Comparison of ENCODE assay signal across 8 mouse cellular contexts in the genomic region with DNA sequence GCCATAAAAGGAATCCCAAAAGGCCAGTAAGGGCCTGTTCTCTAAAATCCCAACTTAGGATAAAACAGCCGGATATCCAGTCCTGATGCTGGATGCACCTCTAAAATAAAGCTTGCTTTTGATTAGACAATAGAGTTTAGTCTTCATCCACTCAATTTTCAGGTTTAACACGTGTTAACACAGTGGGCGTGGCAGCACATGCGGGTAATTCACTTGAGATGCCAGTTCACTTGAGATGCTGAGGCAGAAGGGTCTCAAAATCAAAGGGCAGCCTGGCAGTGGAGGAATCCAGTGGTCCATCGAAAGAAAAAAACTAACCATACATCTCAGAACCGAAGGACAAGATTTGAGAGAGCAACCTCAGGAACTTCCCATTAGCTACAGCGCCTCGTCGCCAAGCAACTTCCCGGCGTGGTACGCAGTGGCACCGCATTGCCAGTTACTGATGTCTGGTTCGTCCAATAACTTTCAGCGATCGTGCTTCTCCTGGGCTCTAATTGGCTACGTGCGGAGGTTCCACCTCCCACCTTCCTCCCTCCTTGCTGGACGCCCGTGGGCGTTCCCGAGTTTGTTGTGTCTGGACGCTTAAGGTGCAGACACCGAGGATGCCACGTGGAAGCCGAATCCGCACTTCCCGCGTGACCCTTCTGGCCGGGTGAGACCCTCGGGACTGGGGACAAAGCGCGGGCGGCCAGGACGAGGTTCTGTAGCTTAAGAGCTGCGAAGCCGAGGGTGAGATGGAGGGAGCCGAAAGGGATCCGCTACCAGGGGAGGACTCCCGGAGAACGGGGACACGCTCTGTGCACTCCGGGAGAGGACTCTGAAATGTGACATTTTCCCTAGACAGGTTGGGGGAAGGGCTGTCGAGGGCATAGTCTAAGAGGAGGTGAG. TPM values are rescaled to one million over a fixed set of nuclear protein-coding genes. Genes with fewer than 3 reads are reported as not detected.
A peak's percentile ranks its signal among the peaks of the same experiment; 100 is the strongest.
DNase-seq lines count a peak whose midpoint lies in the region; ATAC-seq and TF ChIP-seq lines count a peak whose summit lies in the region.

Gene Zbed5 (plus strand): TSS at position 526 of the 891 bp plus-strand sequence.

- H3K4me1 ChIP-seq in ES-E14 (ENCODE audit: control insufficient read depth in 2 of 2, insufficient read depth in 2 of 2, low read length in 2 of 2, poor library complexity in 1 of 2) = peaks cover 2 to 5% of the 10 kb centered on the region in 2 experiments; a peak in 1 of 4 replicates
- peaks cover 15% of the 10 kb centered on the region for H3K4me1 ChIP-seq in forebrain, embryonic 15.5 days
- H3K4me1 ChIP-seq in lung, adult 2 months (ENCODE audit: control insufficient read depth, insufficient read depth, low read length) = no peaks in the 10 kb centered on the region

- intact Hi-C loops in heart, postnatal 25 days (cut with DNase I) = no loop called here

- H3K27ac ChIP-seq in ES-E14 (ENCODE audit: insufficient read depth, low read depth, low read length, poor library complexity, severe bottlenecking) = no peak within 1 kb of the TSS
- 0 out of 2 replicates have a peak within 1 kb of the TSS, but pooled peaks have one; percentile 23 for H3K27ac ChIP-seq in forebrain, embryonic 15.5 days (replicated peaks)

- WGBS in forebrain, embryonic 15.5 days = 2% methylated on average over 44 of the region's 44 CpGs
- 2% methylated on average over 44 of the region's 44 CpGs for WGBS in lung, adult 2 months

- H3K9me3 ChIP-seq in ES-E14 (ENCODE audit: control insufficient read depth, insufficient read depth, low read depth, low read length) = no peaks in the 10 kb centered on the region
- H3K9me3 ChIP-seq in forebrain, embryonic 15.5 days = no peaks in the 10 kb centered on the region; the same call in 1 of the 2 replicates

- 0 out of 2 replicates have a peak, but pooled peaks cover 3% of the 10 kb centered on the region for H3K27me3 ChIP-seq in forebrain, embryonic 15.5 days

- peaks cover 2% of the 10 kb centered on the region; the same call in 1 of the 2 replicates for H3K36me3 ChIP-seq in ES-E14 (ENCODE audit: control insufficient read depth, insufficient read depth, low read length, poor library complexity, severe bottlenecking)
- H3K36me3 ChIP-seq in forebrain, embryonic 15.5 days = no peaks in the 10 kb centered on the region

- peak; percentile 96 for DNase-seq in ES-E14 (ENCODE audit: low read depth, low spot score)
- DNase-seq in cerebellum, adult 11-12 months = peak; percentile 83
- DNase-seq in heart, postnatal 25 days (ENCODE audit: low spot score) = peak; percentile 82
- peak; percentile 84 to 94 for DNase-seq in layer of hippocampus, adult 18-20 months (ENCODE audit: low spot score in 2 of 2)
- DNase-seq in lung, adult 2 months = peak; percentile 84
- peak; percentile 66 to 76 for DNase-seq in thymus, adult 18-20 months

- in situ Hi-C loops in ES-E14 (cut with MboI; ENCODE audit: low sequenced_read_pairs in 2 of 2, unreplicated experiment in 2 of 2) = no loop called here

- peak; percentile 100 for ATAC-seq in forebrain, embryonic 15.5 days (replicated peaks)
- ATAC-seq in neutrophil, adult 5-6 weeks (ENCODE audit: extremely low read depth, insufficient number of reproducible peaks, low FRiP score, poor library complexity, severe bottlenecking) = peak; percentile 100

- H3K4me2 ChIP-seq in forebrain, embryonic 15.5 days (replicated peaks) = peak within 1 kb of the TSS; percentile 83

- peak within 1 kb of the TSS; percentile 78 to 80 for H3K4me3 ChIP-seq in ES-E14 (ENCODE audit: insufficient read depth in 1 of 2, low read depth in 1 of 2, low read length in 2 of 2, poor library complexity in 1 of 2, severe bottlenecking in 1 of 2)
- H3K4me3 ChIP-seq in forebrain, embryonic 15.5 days = peak within 1 kb of the TSS; percentile 90
- peak within 1 kb of the TSS; percentile 75 for H3K4me3 ChIP-seq in lung, adult 2 months (replicated peaks; ENCODE audit: extremely low read depth, low read depth, low read length)

- H3K9ac ChIP-seq in ES-E14 (ENCODE audit: insufficient read depth, low read depth, low read length, poor library complexity, severe bottlenecking) = peak within 1 kb of the TSS; percentile 74
- peak within 1 kb of the TSS; percentile 75 for H3K9ac ChIP-seq in forebrain, embryonic 15.5 days (replicated peaks)

- TF ChIP-seq CTCF in lung, adult 2 months (IDR thresholded peaks at IDR 0.05; ENCODE audit: insufficient read depth, low read length) = no peak

- no peak for TF ChIP-seq POLR2A in lung, adult 2 months (IDR thresholded peaks at IDR 0.05; ENCODE audit: borderline replicate concordance, extremely low read depth, low read depth, low read length)

TF ChIP-seq in ES-E14, 5 proteins besides CTCF, POLR2A, EP300 and RAD21:
- no peak for TF ChIP-seq MAFK (IDR thresholded peaks at IDR 0.05; ENCODE audit: insufficient read depth, low read depth, low read length)
- TF ChIP-seq ZNF384 (IDR thresholded peaks at IDR 0.05; ENCODE audit: low read depth, low read length) = no peak
- TF ChIP-seq ZC3H11A (IDR thresholded peaks at IDR 0.05; ENCODE audit: borderline replicate concordance, low read depth, low read length) = no peak
- TF ChIP-seq CHD2 (IDR thresholded peaks at IDR 0.05; ENCODE audit: low read depth, low read length) = peak; percentile 89
- TF ChIP-seq HCFC1 (IDR thresholded peaks at IDR 0.05; ENCODE audit: borderline replicate concordance, insufficient read depth, low read length) = peak; percentile 18; the same call in 1 of the 2 replicates

RNA-seq across cellular contexts. Expression of gene Zbed5, which starts in this region (rescaled TPM):
- 15.7 and 16.6 TPM in 2 replicates for total RNA-seq in ES-E14 (2012; rRNA removed)
- 16.3 and 17.2 TPM in 2 replicates for polyA plus RNA-seq in forebrain, embryonic 15.5 days (2015; fragmentation: Nextera tagmentation; extraction: Ambion mirVana)
- total RNA-seq in heart, postnatal 25 days (2021) = under 1 TPM; 0.21 to 0.31 TPM
- total RNA-seq in layer of hippocampus, adult 18-20 months (2021) = 1 to 10 TPM; 5.6 to 6.3 TPM
- polyA plus RNA-seq in lung, adult 2 months (2012; rRNA removed) = 0.95 and 1.3 TPM in 2 replicates
- 1.4 and 1.7 TPM in 2 replicates for total RNA-seq in neutrophil, adult 5-6 weeks (2017)

Comparison
In these comparisons a context has a peak if more than half of its experiments do, and no peak if none do; other contexts are left out.
1. Peak in DNase-seq in heart, postnatal 25 days; RNA of the gene not detected or under 1 TPM.